Mouse (Mus musculus) liver, embryonic 11.5 days (tissue): Measurements from ENCODE around the gene Zfp748. TPM values are rescaled to one million over a fixed set of nuclear protein-coding genes. Genes with fewer than 3 reads are reported as not detected.

Source experiments
- ATAC-seq: fragments of 200-750 bp; cut with Nextera tagmentation; replicated peaks from 2 replicates; pipeline ENCODE4 v1.8.0; 2017; ENCODE audit warnings: moderate number of reproducible peaks, mild to moderate bottlenecking, moderate TSS enrichment, moderate library complexity; ENCODE audit not compliant: low FRiP score
- DNase-seq: peaks from one replicate; pipeline ENCODE4 v3.0.0-alpha.2; 2017; ENCODE audit warnings: low spot score
- H3K27ac ChIP-seq: fragments of 300-500 bp; sonication (generic); 2 replicates; pipeline ENCODE4 v1.5.1; 2014; ENCODE audit warnings: mild to moderate bottlenecking, low read depth, low read length, control low read depth
- H3K27me3 ChIP-seq: fragments of 300-500 bp; sonication (generic); replicated peaks from 2 replicates; pipeline ENCODE4 v1.6.1; 2014; ENCODE audit warnings: low read length, mixed read lengths; ENCODE audit not compliant: control insufficient read depth, insufficient read depth
- H3K36me3 ChIP-seq: fragments of 300-500 bp; sonication (generic); 2 replicates; pipeline ENCODE4 v1.6.1; 2014; ENCODE audit warnings: mild to moderate bottlenecking, low read length, moderate library complexity, mixed read lengths; ENCODE audit not compliant: control insufficient read depth, insufficient read depth
- H3K4me1 ChIP-seq: fragments of 300-500 bp; sonication (generic); replicated peaks from 2 replicates; pipeline ENCODE4 v1.6.1; 2014; ENCODE audit warnings: low read length, mixed read lengths; ENCODE audit not compliant: control insufficient read depth, insufficient read depth
- H3K4me2 ChIP-seq: fragments of 300-500 bp; sonication (generic); 2 replicates; pipeline ENCODE4 v1.6.1; 2014; ENCODE audit warnings: mild to moderate bottlenecking, control low read depth, moderate library complexity
- H3K4me3 ChIP-seq: fragments of 300-500 bp; sonication (generic); 2 replicates; pipeline ENCODE4 v1.5.1; 2014; ENCODE audit warnings: low read depth, low read length, control low read depth
- H3K9ac ChIP-seq: fragments of 300-500 bp; sonication (generic); 2 replicates; pipeline ENCODE4 v1.6.1; 2014; ENCODE audit warnings: low read depth, low read length, control low read depth
- H3K9me3 ChIP-seq: fragments of 300-500 bp; sonication (generic); 2 replicates; pipeline ENCODE4 v1.6.1; 2016; ENCODE audit warnings: low read length, inconsistent platforms, mixed read lengths; ENCODE audit not compliant: control insufficient read depth
- WGBS: fragments of 180-500 bp; shearing (Covaris S2); extraction: QIAGEN DNeasy Blood & Tissue Kit; methylation state at CpG from one replicate; pipeline ENCODE4 v1.1.7; 2014; 5-methylcytosine and 5-hydroxymethylcytosine counted together
- polyA plus RNA-seq: library from polyadenylated mRNA; unstranded; fragments of >200 nt; fragmentation: Nextera tagmentation; extraction: Ambion mirVana; gene quantifications from 2 replicates; pipeline ENCODE4 v1.2.1, GENCODE M21; 2014

Gene Zfp748
- polyA plus RNA-seq, 1 experiment from 2014 or later: 9.8 TPM

- Histone ChIP-seq H3K9me3 (peaks cover under 1% of the 10 kb centered on the region; the same call in 1 of the 2 replicates), H3K36me3 (peaks cover 1% of the 10 kb centered on the region), H3K9ac (peak within 1 kb of the TSS; percentile 75), H3K4me3 (peak within 1 kb of the TSS; percentile 70), H3K4me1 (peaks cover 8% of the 10 kb centered on the region; the same call in 1 of the 2 replicates), H3K4me2 (peak within 1 kb of the TSS; percentile 71), H3K27me3 (no peaks in the 10 kb centered on the region), H3K27ac (0 out of 2 replicates have a peak within 1 kb of the TSS, but pooled peaks have one; percentile 11)
- ATAC-seq: peak; percentile 92
- DNase-seq: peak; percentile 79
- under 1% methylated on average over 22 of the region's 22 CpGs for WGBS
These were observed 53.4 kb downstream of the Zfp748 start, which contains the start of gene Zfp58 for GRCm38 (mm10) chr13:67500084-67500719. Gene Zfp58, minus strand, starts transcription at chr13:67500555.

GRCm38 (mm10) chr13:67495631-67496030 is 58.0 kb downstream of the Zfp748 start:
- no peak overlapping the region for H3K9ac ChIP-seq
- H3K27ac ChIP-seq: no peak overlapping the region
- H3K4me1 ChIP-seq: peaks cover 8% of the 10 kb centered on the region; the same call in 1 of the 2 replicates
- peaks cover 32% of the 10 kb centered on the region for H3K36me3 ChIP-seq
- H3K27me3 ChIP-seq: no peaks in the 10 kb centered on the region
- H3K4me2 ChIP-seq: no peak overlapping the region
- H3K9me3 ChIP-seq: peaks cover 13% of the 10 kb centered on the region
- DNase-seq (no peak), ATAC-seq (no peak)
- 80% methylated on average over 1 of the region's 1 CpGs for WGBS
- no peak overlapping the region for H3K4me3 ChIP-seq

Other genes with a start within 250 kb of the Zfp748 start
- gene Zfp457, start 247.3 kb downstream of the Zfp748 start, polyA plus RNA-seq: 0.40 TPM in 1 of 2 replicates, not detected in the other
- 2.0 and 2.3 TPM in 2 replicates for gene Zfp595, start 221.3 kb downstream of the Zfp748 start, polyA plus RNA-seq
- 0.41 and 0.58 TPM in 2 replicates for gene Gm28044, start 193.3 kb downstream of the Zfp748 start, polyA plus RNA-seq
- 1.5 and 1.9 TPM in 2 replicates for gene Zfp953, start 193.2 kb downstream of the Zfp748 start, polyA plus RNA-seq
- 0.62 TPM in 1 of 2 replicates, not detected in the other for gene Gm28041, start 178.1 kb downstream of the Zfp748 start, polyA plus RNA-seq
- gene Zfp456, start 178.0 kb downstream of the Zfp748 start, polyA plus RNA-seq: 1.4 and 1.5 TPM in 2 replicates
- 3.0 and 4.4 TPM in 2 replicates for gene Zfp429, start 154.0 kb downstream of the Zfp748 start, polyA plus RNA-seq
- gene Zfp459, start 132.4 kb downstream of the Zfp748 start, polyA plus RNA-seq: 0.74 and 0.75 TPM in 2 replicates
- gene Zfp874a, start 102.2 kb downstream of the Zfp748 start, polyA plus RNA-seq: 5.8 and 6.9 TPM in 2 replicates
- gene Zfp874b, start 69.6 kb downstream of the Zfp748 start, polyA plus RNA-seq: 2.6 and 2.8 TPM in 2 replicates
- gene Zfp58, start 53.3 kb downstream of the Zfp748 start, polyA plus RNA-seq: 8.0 and 9.2 TPM in 2 replicates
- gene Gm26965, start 27.7 kb downstream of the Zfp748 start, polyA plus RNA-seq: not detected in 2 replicates
- gene Zfp87, start 27.7 kb downstream of the Zfp748 start, polyA plus RNA-seq: 13.9 and 15.7 TPM in 2 replicates
- gene Zfp729b, start 55.9 kb upstream of the Zfp748 start, polyA plus RNA-seq: 3.0 and 3.5 TPM in 2 replicates
- gene Gm49345, start 83.9 kb upstream of the Zfp748 start, polyA plus RNA-seq: not detected in 2 replicates
- 1.8 and 2.3 TPM in 2 replicates for gene Zfp729a, start 84.0 kb upstream of the Zfp748 start, polyA plus RNA-seq
- 7.0 and 7.3 TPM in 2 replicates for gene Zfp738, start 133.2 kb upstream of the Zfp748 start, polyA plus RNA-seq
- 3.2 and 3.5 TPM in 2 replicates for gene Zfp65, start 175.3 kb upstream of the Zfp748 start, polyA plus RNA-seq
- gene Zfp85, start 201.4 kb upstream of the Zfp748 start, polyA plus RNA-seq: 3.2 and 3.3 TPM in 2 replicates
- 2.3 and 2.6 TPM in 2 replicates for gene Zfp493, start 225.9 kb upstream of the Zfp748 start, polyA plus RNA-seq